Mouse (Mus musculus) R1 (cell line): Measurements from ENCODE around the gene Topors.
A peak's percentile ranks its signal among the peaks of the same experiment; 100 is the strongest.

Source experiments
- DNase-seq: peaks from one replicate; pipeline ENCODE4 v3.0.0-alpha.2; 2018; ENCODE audit warnings: low read depth, low spot score

Gene Topors

GRCm38 (mm10) chr4:40250984-40251383, 18.7 kb downstream of the Topors start:
- no peak for DNase-seq

- DNase-seq = peak; percentile 47
These were observed 25.6 kb downstream of the Topors start for GRCm38 (mm10) chr4:40244035-40244434.

GRCm38 (mm10) chr4:40243006-40243405, 26.6 kb downstream of the Topors start:
- no peak for DNase-seq

- peak; percentile 63 for DNase-seq
These were observed 27.7 kb downstream of the Topors start for GRCm38 (mm10) chr4:40241928-40242327.

GRCm38 (mm10) chr4:40240272-40240744, 29.3 kb downstream of the Topors start:
- DNase-seq = no peak

GRCm38 (mm10) chr4:40239409-40240271, 30.0 kb downstream of the Topors start, which contains the start of gene Ddx58:
TSS of gene Ddx58 (minus strand) at chr4:40239828.
- DNase-seq = no peak

- DNase-seq = peak; percentile 90
These were observed 30.9 kb downstream of the Topors start for GRCm38 (mm10) chr4:40238483-40239408.

GRCm38 (mm10) chr4:40236829-40237228, 32.8 kb downstream of the Topors start:
- DNase-seq = peak; percentile 31

GRCm38 (mm10) chr4:40234256-40234655, 35.4 kb downstream of the Topors start:
- DNase-seq = peak; percentile 86

- DNase-seq = peak; percentile 94
These were observed 36.5 kb downstream of the Topors start for GRCm38 (mm10) chr4:40233062-40233664.

GRCm38 (mm10) chr4:40229723-40230122, 39.9 kb downstream of the Topors start:
- no peak for DNase-seq

GRCm38 (mm10) chr4:40227886-40228285, 41.8 kb downstream of the Topors start:
- DNase-seq = peak; percentile 60

- peak; percentile 93 for DNase-seq
These were observed 42.5 kb downstream of the Topors start for GRCm38 (mm10) chr4:40227131-40227530.

GRCm38 (mm10) chr4:40226095-40226494, 43.6 kb downstream of the Topors start:
- DNase-seq = peak; percentile 30

GRCm38 (mm10) chr4:40221876-40222585, 47.6 kb downstream of the Topors start:
- peak; percentile 59 for DNase-seq

- DNase-seq = peak; percentile 98
These were observed 48.5 kb downstream of the Topors start for GRCm38 (mm10) chr4:40221004-40221760.

- peak; percentile 96 for DNase-seq
These were observed 49.2 kb downstream of the Topors start for GRCm38 (mm10) chr4:40220437-40220836.

GRCm38 (mm10) chr4:40218382-40218781, 51.3 kb downstream of the Topors start:
- DNase-seq = peak; percentile 96

- peak; percentile 69 for DNase-seq
These were observed 51.7 kb downstream of the Topors start for GRCm38 (mm10) chr4:40217910-40218309.

- DNase-seq = no peak
These were observed 57.5 kb downstream of the Topors start for GRCm38 (mm10) chr4:40212177-40212576.
